Mouse (Mus musculus) E14TG2a.4 (cell line): ENCODE measurements around the gene Gba2.

ENCODE experiments used
- CTCF ChIP-seq: conservative IDR thresholded peaks from 2 replicates; pipeline ENCODE4 v1.5.1; 2014; ENCODE audit warnings: low read length
- NANOG ChIP-seq: IDR thresholded peaks from 2 replicates; pipeline ENCODE4 v1.6.1; 2014; ENCODE audit warnings: borderline replicate concordance, low read length, mixed read lengths
- POU5F1 ChIP-seq: IDR thresholded peaks from 2 replicates; pipeline ENCODE4 v1.6.1; 2014; ENCODE audit warnings: low read length, borderline replicate concordance

GRCm38 (mm10) chr4:43561436-43561996 is 17.2 kb downstream of the Gba2 start:
- TF ChIP-seq CTCF (no peak), NANOG (no peak), POU5F1 (no peak)
